Mouse (Mus musculus): ENCODE measurements at regions not wholly inside any gene's neighbourhood (a gene's known extent, or its start where the extent isn't known, plus 50 kb on each side); places are given as distances from the start of the nearest gene placed in this dataset.

GRCm38 (mm10) chr8:47615061-47615460 lies 60.3 kb downstream of the Ing2 start:
- no peak for DNase-seq

DNA sequence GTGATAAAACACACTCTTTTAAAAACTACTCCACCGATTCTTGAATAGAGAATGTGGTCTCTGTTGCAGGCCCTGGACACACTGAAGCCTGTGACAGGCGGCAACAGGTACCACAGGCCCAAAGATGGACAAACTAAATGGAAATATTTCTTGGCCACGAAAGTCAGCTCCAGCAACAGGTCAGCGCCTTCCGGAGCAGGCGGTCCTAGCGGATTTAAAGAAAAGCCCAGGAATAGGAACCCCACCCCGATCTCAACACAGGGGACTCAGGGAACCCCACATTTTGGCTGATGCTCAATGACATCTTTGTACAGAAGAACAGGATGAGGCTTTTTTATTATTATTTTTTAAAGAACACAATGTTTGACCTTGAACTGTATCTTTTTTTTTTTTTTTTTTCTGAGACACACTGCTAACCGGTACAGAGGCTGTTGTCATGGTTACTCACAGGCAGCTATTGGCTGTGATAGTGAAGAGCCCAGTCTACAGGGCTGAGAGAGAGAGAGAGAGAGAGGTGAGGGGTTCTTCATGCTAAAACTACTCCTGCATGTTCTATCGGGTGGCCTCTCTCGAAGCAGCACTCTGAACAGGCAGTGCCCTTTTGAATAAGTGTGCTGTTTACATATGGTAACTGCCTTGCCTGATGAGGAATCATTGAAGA lies 63.5 kb downstream of the Ing2 start:
- no peak for DNase-seq

DNA sequence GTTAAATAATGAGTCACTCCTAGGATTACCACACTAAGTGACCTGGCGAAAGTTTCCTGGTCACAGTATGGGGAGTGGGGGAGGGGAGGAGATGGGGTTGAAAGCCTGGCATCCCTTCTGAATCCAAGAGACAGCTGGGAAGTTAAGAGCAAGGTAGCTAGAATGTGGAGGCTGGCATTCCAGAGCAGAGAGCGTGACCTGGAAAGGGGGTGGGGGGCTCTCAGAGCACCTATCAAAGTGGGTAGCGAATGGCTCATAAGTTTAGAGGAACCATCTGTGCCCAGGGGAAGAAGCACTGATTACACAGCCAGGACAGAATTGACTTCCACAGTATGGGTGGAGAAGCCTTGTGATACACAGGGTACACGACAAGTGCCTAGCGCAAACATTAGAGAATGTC lies 65.4 kb downstream of the Ing2 start:
- DNase-seq: no peak

- peak; percentile 19 for DNase-seq
Measured at GRCm38 (mm10) chr8:47604198-47604835, 70.9 kb downstream of the Rwdd4a start.

Data from adrenal gland, adult 2 months (tissue).